Mouse (Mus musculus) kidney, postnatal 0 days (tissue): ENCODE data around the gene Ube2ql1. TPM values are rescaled to one million over a fixed set of nuclear protein-coding genes. Genes with fewer than 3 reads are reported as not detected.

Experiments
- ATAC-seq: fragments of 200-750 bp; cut with Nextera tagmentation; replicated peaks from 2 replicates; pipeline ENCODE4 v1.8.0; 2017; ENCODE audit warnings: low read depth, moderate number of reproducible peaks, moderate TSS enrichment, moderate library complexity; ENCODE audit not compliant: low FRiP score
- DNase-seq: peaks from one replicate; pipeline ENCODE4 v3.0.0-alpha.2; 2016; ENCODE audit warnings: low spot score
- H3K27ac ChIP-seq: fragments of 300-500 bp; sonication (generic); 2 replicates; pipeline ENCODE4 v1.5.1; 2014; ENCODE audit warnings: mild to moderate bottlenecking
- H3K27me3 ChIP-seq: fragments of 300-500 bp; sonication (generic); 2 replicates; pipeline ENCODE4 v1.6.1; 2014; ENCODE audit warnings: low read length, mixed read lengths; ENCODE audit not compliant: insufficient read depth
- H3K36me3 ChIP-seq: fragments of 300-500 bp; sonication (generic); 2 replicates; pipeline ENCODE4 v1.6.1; 2014; ENCODE audit warnings: low read length, mixed read lengths; ENCODE audit not compliant: insufficient read depth
- H3K4me1 ChIP-seq: fragments of 300-500 bp; sonication (generic); replicated peaks from 2 replicates; pipeline ENCODE4 v1.6.1; 2014; ENCODE audit warnings: antibody characterized with exemption, low read length, mixed read lengths; ENCODE audit not compliant: insufficient read depth
- H3K4me2 ChIP-seq: fragments of 300-500 bp; sonication (generic); 2 replicates; pipeline ENCODE4 v1.6.1; 2014; ENCODE audit warnings: mild to moderate bottlenecking, low read length, moderate library complexity, mixed read lengths
- H3K4me3 ChIP-seq: fragments of 300-500 bp; sonication (generic); replicated peaks from 2 replicates; pipeline ENCODE4 v1.5.1; 2014; ENCODE audit warnings: low read depth, low read length
- H3K9ac ChIP-seq: fragments of 300-500 bp; sonication (generic); 2 replicates; pipeline ENCODE4 v1.6.1; 2014; ENCODE audit warnings: low read depth, low read length
- H3K9me3 ChIP-seq: fragments of 300-500 bp; sonication (generic); replicated peaks from 2 replicates; pipeline ENCODE4 v1.6.1; 2016; ENCODE audit warnings: low read length, inconsistent platforms, mixed read lengths
- CTCF ChIP-seq: IDR thresholded peaks from 2 replicates; pipeline ENCODE4 v1.5.1; 2016; ENCODE audit warnings: antibody characterized with exemption, low read depth, mild to moderate bottlenecking, moderate library complexity
- WGBS: fragments of 180-500 bp; shearing (Covaris S2); extraction: QIAGEN DNeasy Blood & Tissue Kit; methylation state at CpG from one replicate; pipeline ENCODE4 v1.1.7; 2014; 5-methylcytosine and 5-hydroxymethylcytosine counted together
- polyA plus RNA-seq: library from polyadenylated mRNA; unstranded; fragments of >200 nt; fragmentation: Nextera tagmentation; extraction: Ambion mirVana; gene quantifications from 2 replicates; pipeline ENCODE4 v1.2.1, GENCODE M21; 2015

Ube2ql1 gene
- polyA plus RNA-seq, 1 experiment from 2014 or later, result 0.21 TPM

- H3K27ac ChIP-seq, result no peak overlapping the region
- no peak for ATAC-seq
- no peaks in the 10 kb centered on the region for H3K36me3 ChIP-seq
These were observed 14.3 kb downstream of the Ube2ql1 start for GRCm38 (mm10) chr13:69725376-69725775.

GRCm38 (mm10) chr13:69721141-69721540 lies 18.5 kb downstream of the Ube2ql1 start:
- Histone ChIP-seq H3K4me2 (no peak overlapping the region), H3K4me3 (no peak overlapping the region), H3K27ac (no peak overlapping the region), H3K9ac (no peak overlapping the region), H3K27me3 (no peaks in the 10 kb centered on the region), H3K9me3 (no peaks in the 10 kb centered on the region), H3K36me3 (no peaks in the 10 kb centered on the region), H3K4me1 (no peaks in the 10 kb centered on the region)
- no peak for ATAC-seq
- no peak for DNase-seq
- TF ChIP-seq CTCF, result no peak
- 16% methylated on average over 6 of the region's 6 CpGs for WGBS

More at GRCm38 (mm10) chr13:69725376-69725775, 14.3 kb downstream of the Ube2ql1 start:
- WGBS, result 89% methylated on average over 3 of the region's 3 CpGs
- H3K4me3 ChIP-seq, result no peak overlapping the region
- no peaks in the 10 kb centered on the region for H3K9me3 ChIP-seq
- no peaks in the 10 kb centered on the region for H3K27me3 ChIP-seq
- DNase-seq, result no peak
- TF ChIP-seq CTCF, result no peak
- no peaks in the 10 kb centered on the region for H3K4me1 ChIP-seq
- H3K4me2 ChIP-seq, result no peak overlapping the region
- H3K9ac ChIP-seq, result no peak overlapping the region

GRCm38 (mm10) chr13:69717860-69718598 lies 21.7 kb downstream of the Ube2ql1 start:
- Histone ChIP-seq H3K27me3 (no peaks in the 10 kb centered on the region), H3K27ac (no peak overlapping the region), H3K36me3 (no peaks in the 10 kb centered on the region), H3K4me3 (no peak overlapping the region), H3K9ac (no peak overlapping the region), H3K4me1 (no peaks in the 10 kb centered on the region), H3K9me3 (no peaks in the 10 kb centered on the region), H3K4me2 (no peak overlapping the region)
- no peak for ATAC-seq
- WGBS, result 13% methylated on average over 11 of the region's 11 CpGs
- no peak for TF ChIP-seq CTCF
- no peak for DNase-seq

- no peak for TF ChIP-seq CTCF
- Histone ChIP-seq H3K36me3 (no peaks in the 10 kb centered on the region), H3K9me3 (no peaks in the 10 kb centered on the region), H3K4me1 (no peaks in the 10 kb centered on the region), H3K27me3 (no peaks in the 10 kb centered on the region), H3K27ac (no peak overlapping the region), H3K9ac (no peak overlapping the region), H3K4me3 (no peak overlapping the region), H3K4me2 (no peak overlapping the region)
- WGBS, result 90% methylated on average over 7 of the region's 7 CpGs
- ATAC-seq, result no peak
- DNase-seq, result no peak
These were observed 31.5 kb downstream of the Ube2ql1 start for GRCm38 (mm10) chr13:69708236-69708635.

GRCm38 (mm10) chr13:69707496-69707895 lies 32.2 kb downstream of the Ube2ql1 start:
- no peak overlapping the region for H3K9ac ChIP-seq
- H3K4me1 ChIP-seq, result no peaks in the 10 kb centered on the region
- H3K36me3 ChIP-seq, result no peaks in the 10 kb centered on the region
- no peak for TF ChIP-seq CTCF
- H3K4me3 ChIP-seq, result no peak overlapping the region
- H3K9me3 ChIP-seq, result no peaks in the 10 kb centered on the region
- H3K27ac ChIP-seq, result no peak overlapping the region
- no peak overlapping the region for H3K4me2 ChIP-seq
- no peaks in the 10 kb centered on the region for H3K27me3 ChIP-seq
- 90% methylated on average over 12 of the region's 12 CpGs for WGBS
- no peak for DNase-seq
- no peak for ATAC-seq

- no peaks in the 10 kb centered on the region for H3K9me3 ChIP-seq
- DNase-seq (no peak), ATAC-seq (no peak)
- no peak overlapping the region for H3K9ac ChIP-seq
- no peak for TF ChIP-seq CTCF
- no peaks in the 10 kb centered on the region for H3K27me3 ChIP-seq
- no peaks in the 10 kb centered on the region for H3K36me3 ChIP-seq
- H3K4me3 ChIP-seq, result no peak overlapping the region
- WGBS, result 18% methylated on average over 2 of the region's 2 CpGs
- no peak overlapping the region for H3K27ac ChIP-seq
- H3K4me1 ChIP-seq, result no peaks in the 10 kb centered on the region
- no peak overlapping the region for H3K4me2 ChIP-seq
These were observed 32.8 kb downstream of the Ube2ql1 start for GRCm38 (mm10) chr13:69706919-69707318.

GRCm38 (mm10) chr13:69703505-69703904 lies 36.2 kb downstream of the Ube2ql1 start:
- no peak for TF ChIP-seq CTCF
- ATAC-seq, result no peak

More at GRCm38 (mm10) chr13:69703505-69703904, 36.2 kb downstream of the Ube2ql1 start:
- H3K9me3 ChIP-seq, result no peaks in the 10 kb centered on the region
- no peak overlapping the region for H3K4me2 ChIP-seq
- no peak overlapping the region for H3K9ac ChIP-seq
- DNase-seq, result no peak
- no peak overlapping the region for H3K4me3 ChIP-seq
- no peaks in the 10 kb centered on the region for H3K27me3 ChIP-seq
- 12% methylated on average over 11 of the region's 11 CpGs for WGBS
- no peak overlapping the region for H3K27ac ChIP-seq
- no peaks in the 10 kb centered on the region for H3K36me3 ChIP-seq
- H3K4me1 ChIP-seq, result no peaks in the 10 kb centered on the region
